19 mouse cellular contexts compared by ENCODE assay signal in genomic region chr8:77051399-77052275, GRCm38 (mm10).
DNase-seq lines count a peak whose midpoint lies in the region; ATAC-seq lines count a peak whose summit lies in the region.
"Had no signal": no experiment of that assay in that cellular context is flagged by ENCODE, and none has a peak within 500 bp of the region (broad histone marks: within the 10 kb centered on the region; RNA-seq: fewer than 3 reads in every experiment).

No protein-coding gene starts in this region.

- H3K36me3 ChIP-seq in hindbrain, embryonic 13.5 days, result no peaks in the 10 kb centered on the region
- no peaks in the 10 kb centered on the region for H3K36me3 ChIP-seq in hindbrain, embryonic 10.5 days
- no peaks in the 10 kb centered on the region for H3K36me3 ChIP-seq in midbrain, embryonic 14.5 days (ENCODE audit: control insufficient read depth, insufficient read depth, low read length)
- no peaks in the 10 kb centered on the region for H3K36me3 ChIP-seq in midbrain, embryonic 10.5 days
- no peaks in the 10 kb centered on the region for H3K36me3 ChIP-seq in forebrain, embryonic 16.5 days (ENCODE audit: control insufficient read depth, insufficient read depth)
- no peaks in the 10 kb centered on the region for H3K36me3 ChIP-seq in neural tube, embryonic 15.5 days
- H3K36me3 ChIP-seq: heart, embryonic 12.5 days; kidney, embryonic 15.5 days; neural tube, embryonic 13.5 days had no signal

- no peaks in the 10 kb centered on the region for H3K9me3 ChIP-seq in hindbrain, embryonic 13.5 days
- H3K9me3 ChIP-seq in hindbrain, embryonic 10.5 days, result no peaks in the 10 kb centered on the region
- H3K9me3 ChIP-seq in midbrain, embryonic 14.5 days (ENCODE audit: control insufficient read depth, low read length), result no peaks in the 10 kb centered on the region
- no peaks in the 10 kb centered on the region for H3K9me3 ChIP-seq in midbrain, embryonic 10.5 days (replicated peaks)
- no peaks in the 10 kb centered on the region for H3K9me3 ChIP-seq in forebrain, embryonic 16.5 days (ENCODE audit: control insufficient read depth, low read length)
- no peaks in the 10 kb centered on the region for H3K9me3 ChIP-seq in neural tube, embryonic 15.5 days (replicated peaks)
- H3K9me3 ChIP-seq: heart, embryonic 12.5 days; kidney, embryonic 15.5 days; neural tube, embryonic 13.5 days had no signal

- H3K27ac ChIP-seq in hindbrain, embryonic 13.5 days, result no peak overlapping the region
- no peak overlapping the region for H3K27ac ChIP-seq in hindbrain, embryonic 10.5 days
- H3K27ac ChIP-seq in midbrain, embryonic 14.5 days (replicated peaks; ENCODE audit: low read depth, low read length), result no peak overlapping the region
- no peak overlapping the region for H3K27ac ChIP-seq in midbrain, embryonic 10.5 days (replicated peaks)
- no peak overlapping the region for H3K27ac ChIP-seq in forebrain, embryonic 16.5 days (ENCODE audit: low read length)
- peak overlapping the region; percentile 41; the same call in 1 of the 2 replicates for H3K27ac ChIP-seq in neural tube, embryonic 15.5 days (replicated peaks)
- H3K27ac ChIP-seq: kidney, embryonic 15.5 days; neural tube, embryonic 13.5 days had no signal

- no peaks in the 10 kb centered on the region for H3K27me3 ChIP-seq in hindbrain, embryonic 13.5 days
- no peaks in the 10 kb centered on the region for H3K27me3 ChIP-seq in hindbrain, embryonic 10.5 days (ENCODE audit: insufficient read depth, poor library complexity, severe bottlenecking)
- H3K27me3 ChIP-seq in midbrain, embryonic 14.5 days (ENCODE audit: control insufficient read depth, insufficient read depth, low read length), result no peaks in the 10 kb centered on the region
- no peaks in the 10 kb centered on the region for H3K27me3 ChIP-seq in midbrain, embryonic 10.5 days (ENCODE audit: low read depth, poor library complexity, severe bottlenecking)
- no peaks in the 10 kb centered on the region for H3K27me3 ChIP-seq in forebrain, embryonic 16.5 days (replicated peaks; ENCODE audit: control insufficient read depth, insufficient read depth, low read length)
- H3K27me3 ChIP-seq in neural tube, embryonic 15.5 days (replicated peaks), result no peaks in the 10 kb centered on the region
- H3K27me3 ChIP-seq: CH12.LX; heart, embryonic 12.5 days; kidney, embryonic 15.5 days; neural tube, embryonic 13.5 days had no signal

- no peak overlapping the region for H3K4me2 ChIP-seq in hindbrain, embryonic 13.5 days
- H3K4me2 ChIP-seq in midbrain, embryonic 14.5 days (ENCODE audit: low read length), result no peak overlapping the region
- 0 out of 2 replicates have a peak overlapping the region, but pooled peaks have one; percentile 18 for H3K4me2 ChIP-seq in forebrain, embryonic 16.5 days (ENCODE audit: low read length)
- H3K4me2 ChIP-seq in neural tube, embryonic 15.5 days, result no peak overlapping the region
- H3K4me2 ChIP-seq: heart, embryonic 12.5 days; kidney, embryonic 15.5 days; liver, embryonic 11.5 days; neural tube, embryonic 13.5 days had no signal

- no peaks in the 10 kb centered on the region for H3K4me1 ChIP-seq in hindbrain, embryonic 13.5 days (replicated peaks)
- no peaks in the 10 kb centered on the region for H3K4me1 ChIP-seq in hindbrain, embryonic 10.5 days (replicated peaks)
- H3K4me1 ChIP-seq in midbrain, embryonic 14.5 days (ENCODE audit: control insufficient read depth, insufficient read depth, low read length), result no peaks in the 10 kb centered on the region
- no peaks in the 10 kb centered on the region for H3K4me1 ChIP-seq in midbrain, embryonic 10.5 days
- H3K4me1 ChIP-seq in forebrain, embryonic 16.5 days (replicated peaks; ENCODE audit: control insufficient read depth, insufficient read depth, low read length), result peaks cover 8% of the 10 kb centered on the region; the same call in 1 of the 2 replicates
- H3K4me1 ChIP-seq in neural tube, embryonic 15.5 days, result no peaks in the 10 kb centered on the region
- H3K4me1 ChIP-seq: heart, embryonic 12.5 days; kidney, embryonic 15.5 days; neural tube, embryonic 13.5 days had no signal

- no peak overlapping the region for H3K9ac ChIP-seq in hindbrain, embryonic 13.5 days
- no peak overlapping the region for H3K9ac ChIP-seq in midbrain, embryonic 14.5 days (replicated peaks; ENCODE audit: low read length)
- no peak overlapping the region for H3K9ac ChIP-seq in forebrain, embryonic 16.5 days (replicated peaks; ENCODE audit: low read depth, low read length)
- H3K9ac ChIP-seq in neural tube, embryonic 15.5 days (replicated peaks), result no peak overlapping the region
- H3K9ac ChIP-seq: heart, embryonic 12.5 days; kidney, embryonic 15.5 days; neural tube, embryonic 13.5 days had no signal

- no peak for DNase-seq in hindbrain, embryonic 10.5 days (ENCODE audit: low spot score)
- DNase-seq in midbrain, embryonic 14.5 days, result peak; percentile 29
- DNase-seq in midbrain, embryonic 10.5 days (ENCODE audit: low spot score), result no peak
- no peak for DNase-seq in thymus, postnatal 0 days (ENCODE audit: low spot score)
- DNase-seq: adrenal gland, postnatal 25 days; cerebellum, adult 11 months; gastrocnemius, postnatal 10 days; thymus, postnatal 36 days had no signal

- peak; percentile 72; the same call in 1 of the 2 replicates for ATAC-seq in hindbrain, embryonic 13.5 days (ENCODE audit: low FRiP score)
- 0 out of 2 replicates have a peak, but pooled peaks have one; percentile 35 for ATAC-seq in midbrain, embryonic 14.5 days (ENCODE audit: low FRiP score, low TSS enrichment)
- ATAC-seq in forebrain, embryonic 16.5 days, result peak; percentile 84
- peak; percentile 38; the same call in 1 of the 2 replicates for ATAC-seq in neural tube, embryonic 15.5 days (ENCODE audit: low FRiP score)
- ATAC-seq: inflammation-experienced regulatory T-cells, adult 6 months; lung, postnatal 0 days had no signal

- no peak overlapping the region for H3K4me3 ChIP-seq in hindbrain, embryonic 13.5 days
- H3K4me3 ChIP-seq in hindbrain, embryonic 10.5 days, result no peak overlapping the region
- no peak overlapping the region for H3K4me3 ChIP-seq in midbrain, embryonic 14.5 days (replicated peaks; ENCODE audit: low read depth, low read length)
- H3K4me3 ChIP-seq in midbrain, embryonic 10.5 days, result no peak overlapping the region
- no peak overlapping the region for H3K4me3 ChIP-seq in forebrain, embryonic 16.5 days (replicated peaks; ENCODE audit: low read length)
- no peak overlapping the region for H3K4me3 ChIP-seq in neural tube, embryonic 15.5 days (replicated peaks)
- H3K4me3 ChIP-seq: erythroblast, embryonic 14.5 days; heart, embryonic 12.5 days; kidney, embryonic 15.5 days; neural tube, embryonic 13.5 days had no signal

- WGBS in hindbrain, embryonic 13.5 days, result 71% methylated on average over 10 of the region's 10 CpGs
- WGBS in hindbrain, embryonic 10.5 days, result 89% methylated on average over 10 of the region's 10 CpGs
- 71% methylated on average over 10 of the region's 10 CpGs for WGBS in midbrain, embryonic 14.5 days
- 90% methylated on average over 10 of the region's 10 CpGs for WGBS in midbrain, embryonic 10.5 days
- 34% methylated on average over 10 of the region's 10 CpGs for WGBS in forebrain, embryonic 16.5 days
- WGBS in neural tube, embryonic 15.5 days, result 72% methylated on average over 10 of the region's 10 CpGs
